Mouse (Mus musculus): ENCODE data around the gene Clip2. TPM values are rescaled to one million over a fixed set of nuclear protein-coding genes. Genes with fewer than 3 reads are reported as not detected.

Gene Clip2
- total and polyA plus RNA-seq, 3 experiments, result 5.4 to 16.7 (median 8.7) TPM

DNA sequence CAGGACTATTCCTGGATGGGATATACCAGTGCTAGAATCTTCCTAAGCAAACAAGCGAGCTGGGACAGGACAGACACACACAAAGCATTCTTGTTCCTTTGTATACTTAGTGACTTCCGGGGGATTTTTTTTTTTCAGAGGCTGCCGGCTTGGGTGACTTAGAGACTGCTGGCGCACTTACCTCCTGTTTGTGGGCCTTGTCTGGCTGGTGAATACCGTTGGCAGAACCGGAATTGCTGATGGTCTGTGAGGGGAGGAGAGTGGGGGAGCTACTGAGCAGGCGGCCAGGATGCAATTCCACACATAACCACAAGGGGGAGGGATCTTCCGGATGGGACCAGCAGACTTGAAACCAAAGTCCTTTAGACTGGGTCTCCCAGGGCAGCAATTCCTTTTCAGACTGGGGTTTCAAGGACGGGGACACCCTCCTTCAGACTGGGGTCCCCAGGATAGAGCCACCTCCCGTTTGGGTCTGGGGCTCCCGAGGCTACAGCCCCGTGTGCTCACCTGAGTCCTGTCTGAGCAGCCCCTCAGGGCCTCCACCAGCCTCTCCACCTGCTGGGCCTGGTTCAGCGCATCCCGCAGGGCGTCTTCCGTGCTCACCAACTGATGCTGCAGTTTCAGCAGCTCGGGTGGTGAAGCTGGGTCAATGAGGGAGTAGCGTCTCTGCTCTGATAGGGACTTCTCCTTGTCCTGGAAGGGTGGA is 60.4 kb downstream of the Clip2 start (continued):
- TF ChIP-seq POLR2AphosphoS2 (IDR thresholded peaks at IDR 0.05; ENCODE audit: low read depth, low read length) (no peak), IRF4 (IDR thresholded peaks at IDR 0.05; ENCODE audit: low read depth, low read length) (peak; percentile 69), HCFC1 (IDR thresholded peaks at IDR 0.05; ENCODE audit: low read depth, low read length) (peak; percentile 68), MAFK (IDR thresholded peaks at IDR 0.05; ENCODE audit: insufficient replicate concordance, low read length) (peak; percentile 47; the same call in 1 of the 2 replicates), PAX5 (IDR thresholded peaks at IDR 0.05; ENCODE audit: low read length) (no peak), MEF2A (IDR thresholded peaks at IDR 0.05; ENCODE audit: borderline replicate concordance, low read depth, low read length) (peak; percentile 63; the same call in 1 of the 2 replicates), EP300 (IDR thresholded peaks at IDR 0.05; ENCODE audit: low read length) (peak; percentile 30; the same call in 1 of the 2 replicates), MAX (IDR thresholded peaks at IDR 0.05; ENCODE audit: low read length) (peak; percentile 43; the same call in 1 of the 2 replicates), JUND (conservative IDR thresholded peaks at IDR 0.05; ENCODE audit: low read depth, low read length) (no peak), CHD1 (IDR thresholded peaks at IDR 0.05; ENCODE audit: low read depth, low read length) (no peak), UBTF (IDR thresholded peaks at IDR 0.05; ENCODE audit: low read depth, low read length) (peak; percentile 69; the same call in 1 of the 2 replicates), E2F4 (IDR thresholded peaks at IDR 0.05; ENCODE audit: insufficient replicate concordance, low read depth, low read length) (no peak), MAZ (IDR thresholded peaks at IDR 0.05; ENCODE audit: low read depth, low read length) (peak; percentile 88), ETS1 (conservative IDR thresholded peaks at IDR 0.05; ENCODE audit: low read depth, low read length) (peak; percentile 49; the same call in 1 of the 2 replicates), ELF1 (IDR thresholded peaks at IDR 0.05; ENCODE audit: low read depth, low read length) (peak; percentile 85), MXI1 (IDR thresholded peaks at IDR 0.05; ENCODE audit: low read depth, low read length) (0 out of 2 replicates have a peak, but pooled peaks have one; percentile 50), GABPA (IDR thresholded peaks at IDR 0.05; ENCODE audit: insufficient replicate concordance, low read depth, low read length) (no peak), USF1 (IDR thresholded peaks at IDR 0.05; ENCODE audit: low read depth, low read length) (no peak)

DNA sequence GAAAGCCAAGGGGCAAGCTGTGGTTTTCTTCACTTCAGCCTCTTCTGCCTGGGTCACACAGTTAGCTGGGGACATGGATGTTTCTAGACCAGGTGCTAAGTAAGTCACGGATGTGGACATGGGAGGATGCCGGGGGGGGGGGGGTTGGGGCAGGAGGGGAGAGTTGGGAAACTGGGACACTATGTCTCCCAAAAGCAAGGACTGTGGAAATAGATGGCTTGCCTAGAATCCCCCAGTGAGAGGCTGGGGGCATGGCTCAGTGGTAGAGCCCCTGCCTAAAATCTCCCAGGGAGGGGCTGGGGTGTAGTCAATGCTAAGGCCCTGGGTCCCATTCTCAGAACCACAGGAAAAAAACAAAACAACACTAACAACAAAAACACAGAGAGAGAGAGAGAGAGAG is 61.0 kb downstream of the Clip2 start:
- in situ Hi-C loops (cut with MboI; ENCODE audit: low pct_ligation_motif_present, low pct_unique_long_range_greater_than_20kb, low sequenced_read_pairs), result loop anchor here (5.0 kb wide), 2 partner anchors 126 to 309 kb away; partner anchors contain the start of genes Gtf2ird2 and Lat2
- H3K9ac ChIP-seq (ENCODE audit: insufficient read depth, low read depth), result no peak overlapping the region

More for the DNA sequence above, 61.0 kb downstream of the Clip2 start:
- Histone ChIP-seq H3K9me3 (replicated peaks; ENCODE audit: low read length) (no peaks in the 10 kb centered on the region), H3K79me2 (replicated peaks; ENCODE audit: control insufficient read depth, extremely low read depth, insufficient read depth, poor library complexity, severe bottlenecking) (no peaks in the 10 kb centered on the region), H3K4me3 (replicated peaks in 1 of 3; ENCODE audit: low read depth in 2 of 3, low read length in 2 of 3, poor library complexity in 1 of 3) (peak overlapping the region in 1 of 3 experiments; percentile 15), H3K27ac (ENCODE audit: insufficient read depth, low read depth) (no peak overlapping the region), H3K36me3 (replicated peaks in 1 of 2; ENCODE audit: control insufficient read depth in 1 of 2, insufficient read depth in 1 of 2, low read length in 1 of 2) (peaks cover 0 to 51% of the 10 kb centered on the region in 2 experiments), H3K4me1 (ENCODE audit: control insufficient read depth in 1 of 2, insufficient read depth in 2 of 2) (peaks cover 25 to 62% of the 10 kb centered on the region in 2 experiments), H3K27me3 (replicated peaks) (no peaks in the 10 kb centered on the region), H3K4me2 (ENCODE audit: insufficient read depth, low read depth, poor library complexity, severe bottlenecking) (no peak overlapping the region)
- no peak for DNase-seq (ENCODE audit: extremely low read depth)
- dilution Hi-C loops (cut with MboI; ENCODE audit: extremely low pct_ligation_motif_present, extremely low pct_unique_long_range_greater_than_20kb, low sequenced_read_pairs), result no loop called here
- TF ChIP-seq NELFE (IDR thresholded peaks at IDR 0.05; ENCODE audit: low read depth, low read length) (no peak), MAZ (IDR thresholded peaks at IDR 0.05; ENCODE audit: low read depth, low read length) (no peak), RAD21 (IDR thresholded peaks at IDR 0.05; ENCODE audit: low read depth, low read length) (no peak), MXI1 (IDR thresholded peaks at IDR 0.05; ENCODE audit: low read depth, low read length) (no peak), SMC3 (IDR thresholded peaks at IDR 0.05; ENCODE audit: low read depth, low read length) (no peak), ZNF384 (IDR thresholded peaks at IDR 0.05; ENCODE audit: low read depth, low read length) (no peak), MEF2A (IDR thresholded peaks at IDR 0.05; ENCODE audit: borderline replicate concordance, low read depth, low read length) (no peak), USF1 (IDR thresholded peaks at IDR 0.05; ENCODE audit: low read depth, low read length) (no peak), ZKSCAN1 (IDR thresholded peaks at IDR 0.05; ENCODE audit: borderline replicate concordance, low read depth, low read length) (no peak), POLR2A (IDR thresholded peaks at IDR 0.05; ENCODE audit: low read depth, low read length) (no peak), JUN (IDR thresholded peaks at IDR 0.05; ENCODE audit: insufficient read depth, low read depth, low read length) (no peak), USF2 (conservative IDR thresholded peaks at IDR 0.05; ENCODE audit: low read depth, low read length) (no peak), CTCF (conservative IDR thresholded peaks at IDR 0.05 in 1 of 2, IDR thresholded peaks at IDR 0.05 in 1 of 2; ENCODE audit: low read depth in 2 of 2, low read length in 2 of 2) (no peak), HCFC1 (IDR thresholded peaks at IDR 0.05; ENCODE audit: low read depth, low read length) (no peak), KAT2A (IDR thresholded peaks at IDR 0.05; ENCODE audit: insufficient replicate concordance, low read length) (no peak), EP300 (IDR thresholded peaks at IDR 0.05; ENCODE audit: low read length) (no peak), CHD2 (IDR thresholded peaks at IDR 0.05; ENCODE audit: low read length) (no peak), MAX (IDR thresholded peaks at IDR 0.05; ENCODE audit: low read length) (no peak), TBP (conservative IDR thresholded peaks at IDR 0.05; ENCODE audit: low read depth, low read length) (no peak)

All from CH12.LX (cell line).